Mouse (Mus musculus) lung, embryonic 14.5 days (tissue): Measurements from ENCODE around the gene Sphk2. TPM values are rescaled to one million over a fixed set of nuclear protein-coding genes. Genes with fewer than 3 reads are reported as not detected.

Source experiments
- ATAC-seq: fragments of 200-750 bp; cut with Nextera tagmentation; 2 replicates; pipeline ENCODE4 v1.8.0; 2017; ENCODE audit warnings: mild to moderate bottlenecking, moderate TSS enrichment, moderate library complexity; ENCODE audit not compliant: insufficient read depth
- DNase-seq: peaks from one replicate; pipeline ENCODE4 v3.0.0-alpha.2; 2015
- H3K27ac ChIP-seq: fragments of 300-500 bp; sonication (generic); 2 replicates; pipeline ENCODE4 v1.5.1; 2014; ENCODE audit warnings: low read depth, mild to moderate bottlenecking, moderate library complexity
- H3K27me3 ChIP-seq: fragments of 300-500 bp; sonication (generic); 2 replicates; pipeline ENCODE4 v1.6.1; 2014; ENCODE audit warnings: low read length, control low read depth; ENCODE audit not compliant: insufficient read depth
- H3K36me3 ChIP-seq: fragments of 300-500 bp; sonication (generic); 2 replicates; pipeline ENCODE4 v1.6.1; 2014; ENCODE audit warnings: control low read depth; ENCODE audit not compliant: insufficient read depth
- H3K4me1 ChIP-seq: fragments of 300-500 bp; sonication (generic); 2 replicates; pipeline ENCODE4 v1.6.1; 2014; ENCODE audit warnings: antibody characterized with exemption, control low read depth; ENCODE audit not compliant: insufficient read depth
- H3K4me2 ChIP-seq: fragments of 300-500 bp; sonication (generic); 2 replicates; pipeline ENCODE4 v1.6.1; 2014; ENCODE audit warnings: mild to moderate bottlenecking
- H3K4me3 ChIP-seq: fragments of 300-500 bp; sonication (generic); 2 replicates; pipeline ENCODE4 v1.5.1; 2014; ENCODE audit warnings: low read depth, low read length
- H3K9ac ChIP-seq: fragments of 300-500 bp; sonication (generic); 2 replicates; pipeline ENCODE4 v1.6.1; 2014
- H3K9me3 ChIP-seq: fragments of 300-500 bp; sonication (generic); 2 replicates; pipeline ENCODE4 v1.6.1; 2016; ENCODE audit warnings: low read depth, low read length, control low read depth
- CTCF ChIP-seq: IDR thresholded peaks from 2 replicates; pipeline ENCODE4 v1.5.1; 2016; ENCODE audit warnings: antibody characterized with exemption, low read depth
- WGBS: fragments of 180-500 bp; shearing (Covaris S2); extraction: QIAGEN DNeasy Blood & Tissue Kit; methylation state at CpG from one replicate; pipeline ENCODE4 v1.1.7; 2014; 5-methylcytosine and 5-hydroxymethylcytosine counted together
- polyA plus RNA-seq: library from polyadenylated mRNA; unstranded; fragments of >200 nt; fragmentation: Nextera tagmentation; extraction: Ambion mirVana; gene quantifications from 2 replicates; pipeline ENCODE4 v1.2.1, GENCODE M21; 2014

Gene Sphk2
- polyA plus RNA-seq, 1 experiment from 2014 or later, result 23.8 TPM

GRCm38 (mm10) chr7:45741308-45741707 lies 23.5 kb upstream of the Sphk2 start:
- H3K27ac ChIP-seq, result no peak overlapping the region
- no peaks in the 10 kb centered on the region for H3K4me1 ChIP-seq
- H3K36me3 ChIP-seq, result no peaks in the 10 kb centered on the region
- no peak for DNase-seq
- H3K9ac ChIP-seq, result no peak overlapping the region
- ATAC-seq, result no peak
- peak overlapping the region; percentile 28; the same call in 1 of the 2 replicates for H3K4me3 ChIP-seq
- peak overlapping the region; percentile 55; the same call in 1 of the 2 replicates for H3K4me2 ChIP-seq
- no peaks in the 10 kb centered on the region for H3K9me3 ChIP-seq
- 82% methylated on average over 12 of the region's 12 CpGs for WGBS
- TF ChIP-seq CTCF, result no peak
- no peaks in the 10 kb centered on the region for H3K27me3 ChIP-seq

- Histone ChIP-seq H3K36me3 (no peaks in the 10 kb centered on the region), H3K4me2 (no peak overlapping the region), H3K27me3 (no peaks in the 10 kb centered on the region), H3K4me1 (no peaks in the 10 kb centered on the region), H3K4me3 (no peak overlapping the region), H3K27ac (no peak overlapping the region), H3K9ac (no peak overlapping the region), H3K9me3 (no peaks in the 10 kb centered on the region)
- no peak for DNase-seq
- 50% methylated on average over 10 of the region's 10 CpGs for WGBS
- ATAC-seq, result no peak
- TF ChIP-seq CTCF, result no peak
Observed at GRCm38 (mm10) chr7:45739820-45740219, 22.0 kb upstream of the Sphk2 start.

DNA sequence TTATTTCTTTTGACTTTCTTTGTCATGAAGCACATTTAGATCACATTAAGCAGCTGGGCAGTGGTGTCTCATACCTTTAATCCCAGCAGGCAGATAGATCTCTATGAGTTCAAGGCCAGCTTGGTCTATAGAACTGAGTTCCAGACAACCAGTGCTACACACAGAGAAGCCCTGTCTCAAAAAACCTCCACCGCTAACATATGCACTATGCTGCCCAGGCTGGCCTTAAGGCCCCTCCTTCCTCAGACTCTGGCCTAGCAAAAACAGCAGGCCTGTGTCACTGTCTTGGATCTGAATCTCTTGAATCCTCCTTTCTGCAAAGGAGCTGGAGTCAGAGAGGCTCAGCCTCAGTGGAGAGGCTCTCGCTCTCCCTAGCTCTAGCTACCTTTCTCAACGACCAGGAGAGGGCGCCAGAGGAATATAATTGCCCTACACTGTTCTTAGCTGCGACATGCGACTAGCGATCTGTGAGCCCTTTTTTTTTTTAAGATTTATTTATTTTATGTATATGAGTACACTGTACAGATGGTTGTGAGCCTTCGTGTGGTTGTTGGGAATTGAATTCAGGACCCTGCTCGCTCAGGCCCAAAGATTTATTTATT lies 21.5 kb upstream of the Sphk2 start:
- TF ChIP-seq CTCF, result peak; percentile 89
- DNase-seq, result peak; percentile 95

DNA sequence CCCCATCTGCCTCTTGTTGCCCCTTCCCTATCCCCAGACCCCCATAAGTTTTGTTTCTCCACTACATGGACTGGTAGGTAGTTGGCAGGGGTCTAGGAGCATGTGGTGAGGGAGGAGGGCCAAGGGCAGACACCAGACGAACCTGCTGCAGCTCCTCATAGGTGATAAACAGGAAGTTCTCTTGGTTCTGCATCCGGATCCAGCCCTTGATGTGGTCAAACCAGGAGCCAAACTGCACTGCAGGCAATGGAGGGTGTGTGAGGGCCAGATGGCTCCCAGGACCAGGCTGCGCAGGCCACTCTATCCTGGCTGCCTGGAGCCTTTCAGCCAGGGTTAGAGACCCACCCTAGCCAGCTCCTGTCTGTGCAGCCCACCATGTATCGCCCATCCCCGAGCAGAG lies 15.7 kb upstream of the Sphk2 start:
- H3K27ac ChIP-seq, result no peak overlapping the region
- no peak overlapping the region for H3K9ac ChIP-seq
- WGBS, result 72% methylated on average over 5 of the region's 5 CpGs
- ATAC-seq, result no peak
- peaks cover 5% of the 10 kb centered on the region for H3K36me3 ChIP-seq
- no peak overlapping the region for H3K4me2 ChIP-seq
- no peaks in the 10 kb centered on the region for H3K4me1 ChIP-seq
- no peak overlapping the region for H3K4me3 ChIP-seq
- H3K27me3 ChIP-seq, result no peaks in the 10 kb centered on the region
- no peak for TF ChIP-seq CTCF
- DNase-seq, result no peak
- H3K9me3 ChIP-seq, result no peaks in the 10 kb centered on the region

More for the DNA sequence above, 21.5 kb upstream of the Sphk2 start:
- Histone ChIP-seq H3K4me2 (no peak overlapping the region), H3K36me3 (no peaks in the 10 kb centered on the region), H3K27me3 (no peaks in the 10 kb centered on the region), H3K9ac (no peak overlapping the region), H3K4me1 (no peaks in the 10 kb centered on the region), H3K4me3 (no peak overlapping the region), H3K27ac (no peak overlapping the region), H3K9me3 (no peaks in the 10 kb centered on the region)
- peak; percentile 88 for ATAC-seq
- WGBS, result 4% methylated on average over 9 of the region's 9 CpGs

- WGBS, result 13% methylated on average over 16 of the region's 16 CpGs
- TF ChIP-seq CTCF, result peak; percentile 80
- no peak overlapping the region for H3K4me2 ChIP-seq
- ATAC-seq, result peak; percentile 58; the same call in 1 of the 2 replicates
- H3K4me3 ChIP-seq, result no peak overlapping the region
- no peak overlapping the region for H3K9ac ChIP-seq
- H3K36me3 ChIP-seq, result peaks cover 25% of the 10 kb centered on the region
- no peaks in the 10 kb centered on the region for H3K4me1 ChIP-seq
- H3K27ac ChIP-seq, result no peak overlapping the region
- DNase-seq, result peak; percentile 77
- H3K27me3 ChIP-seq, result no peaks in the 10 kb centered on the region
- H3K9me3 ChIP-seq, result no peaks in the 10 kb centered on the region
Observed at GRCm38 (mm10) chr7:45730727-45731431, 13.1 kb upstream of the Sphk2 start.

- no peaks in the 10 kb centered on the region for H3K27me3 ChIP-seq
- no peak for ATAC-seq
Observed at GRCm38 (mm10) chr7:45727625-45728024, 9.8 kb upstream of the Sphk2 start.

DNA sequence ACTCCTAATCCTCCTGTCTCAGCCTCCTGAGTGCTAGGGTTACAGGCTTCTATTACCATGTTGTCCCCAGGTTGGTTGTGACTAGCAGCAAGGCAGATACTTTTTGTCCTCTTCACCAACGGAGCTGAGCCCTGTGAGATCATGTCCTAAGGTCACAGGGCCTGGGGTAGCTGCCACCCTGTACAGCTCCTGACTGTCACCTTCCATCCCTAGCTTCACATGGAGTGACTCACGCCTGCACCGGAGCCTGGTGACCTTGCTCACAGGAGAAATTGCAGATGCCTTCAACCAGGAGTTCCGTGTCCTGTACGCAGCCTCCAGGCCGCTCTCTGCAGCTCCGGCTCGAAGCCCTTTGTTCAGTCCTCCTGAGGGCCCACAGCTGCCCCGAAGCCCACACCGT lies 8.6 kb upstream of the Sphk2 start:
- Histone ChIP-seq H3K9me3 (no peaks in the 10 kb centered on the region), H3K27me3 (no peaks in the 10 kb centered on the region), H3K27ac (no peak overlapping the region), H3K4me2 (no peak overlapping the region), H3K9ac (no peak overlapping the region), H3K36me3 (peaks cover 69% of the 10 kb centered on the region), H3K4me1 (no peaks in the 10 kb centered on the region), H3K4me3 (no peak overlapping the region)
- no peak for TF ChIP-seq CTCF
- ATAC-seq (no peak), DNase-seq (no peak)
- 84% methylated on average over 10 of the region's 10 CpGs for WGBS

More at GRCm38 (mm10) chr7:45727625-45728024, 9.8 kb upstream of the Sphk2 start:
- Histone ChIP-seq H3K4me1 (no peaks in the 10 kb centered on the region), H3K9ac (no peak overlapping the region), H3K27ac (no peak overlapping the region), H3K36me3 (peaks cover 57% of the 10 kb centered on the region), H3K4me3 (no peak overlapping the region), H3K9me3 (no peaks in the 10 kb centered on the region), H3K4me2 (no peak overlapping the region)
- no peak for DNase-seq
- no peak for TF ChIP-seq CTCF
- 56% methylated on average over 3 of the region's 3 CpGs for WGBS
